Mouse (Mus musculus) liver, embryonic 14.5 days (tissue): ENCODE measurements at regions not wholly inside any gene's neighbourhood (a gene's known extent, or its start where the extent isn't known, plus 50 kb on each side); places are given as distances from the start of the nearest gene placed in this dataset.

Experiments
- ATAC-seq: fragments of 200-750 bp; cut with Nextera tagmentation; 2 replicates; pipeline ENCODE4 v1.8.0; 2017; ENCODE audit warnings: moderate number of reproducible peaks, mild to moderate bottlenecking, moderate library complexity; ENCODE audit not compliant: insufficient read depth
- DNase-seq, 3 experiments: peaks; one replicate each; pipeline ENCODE4 v3.0.0-alpha.2; 2012 to 2013; ENCODE audit warnings: low read depth in 3 of 3, low spot score in 3 of 3
- H3K27ac ChIP-seq: fragments of 300-500 bp; sonication (generic); 2 replicates; pipeline ENCODE4 v1.5.1; 2014; ENCODE audit warnings: moderate library complexity, mild to moderate bottlenecking, control low read depth, inconsistent platforms
- H3K27me3 ChIP-seq: fragments of 300-500 bp; sonication (generic); 2 replicates; pipeline ENCODE4 v1.6.1; 2014; ENCODE audit warnings: mild to moderate bottlenecking, low read length, moderate library complexity; ENCODE audit not compliant: control insufficient read depth, insufficient read depth
- H3K36me3 ChIP-seq: fragments of 300-500 bp; sonication (generic); replicated peaks from 2 replicates; pipeline ENCODE4 v1.6.1; 2014; ENCODE audit warnings: low read depth; ENCODE audit not compliant: control insufficient read depth, insufficient read depth
- H3K4me1 ChIP-seq, 2 experiments: fragments of 200-500 bp in 1 of 2; fragments of 300-500 bp in 1 of 2; sonication (generic) in 1 of 2; replicated peaks; 2 replicates each; pipeline ENCODE4 v1.6.1; 2012 to 2014; ENCODE audit warnings: antibody characterized with exemption in 1 of 2, inconsistent platforms in 1 of 2, low read length in 1 of 2; ENCODE audit not compliant: control insufficient read depth in 2 of 2, insufficient read depth in 2 of 2
- H3K4me2 ChIP-seq: fragments of 300-500 bp; sonication (generic); 2 replicates; pipeline ENCODE4 v1.6.1; 2014; ENCODE audit warnings: low read depth, mild to moderate bottlenecking, control low read depth, moderate library complexity
- H3K4me3 ChIP-seq, 2 experiments: fragments of 200-500 bp in 1 of 2; fragments of 300-500 bp in 1 of 2; sonication (generic) in 1 of 2; 2 replicates each; pipeline ENCODE4 v1.5.1; 2012 to 2014; ENCODE audit warnings: low read depth in 2 of 2, low read length in 2 of 2, mild to moderate bottlenecking in 2 of 2, control low read depth in 1 of 2, inconsistent platforms in 1 of 2, moderate library complexity in 1 of 2; ENCODE audit not compliant: insufficient read depth in 1 of 2
- H3K9ac ChIP-seq: fragments of 300-500 bp; sonication (generic); replicated peaks from 2 replicates; pipeline ENCODE4 v1.6.1; 2014; ENCODE audit warnings: mild to moderate bottlenecking, control low read depth, moderate library complexity
- H3K9me3 ChIP-seq: fragments of 300-500 bp; sonication (generic); 2 replicates; pipeline ENCODE4 v1.6.1; 2016; ENCODE audit warnings: low read length, mixed read lengths; ENCODE audit not compliant: control insufficient read depth
- CTCF ChIP-seq: IDR thresholded peaks from 2 replicates; pipeline ENCODE4 v1.5.1; 2016; ENCODE audit warnings: antibody characterized with exemption, low read depth, control low read depth
- EP300 ChIP-seq: IDR thresholded peaks from 2 replicates; pipeline ENCODE4 v1.6.1; 2016; ENCODE audit warnings: antibody characterized with exemption, low read depth
- WGBS: fragments of 180-500 bp; shearing (Covaris S2); extraction: QIAGEN DNeasy Blood & Tissue Kit; methylation state at CpG from one replicate; pipeline ENCODE4 v1.1.7; 2014; ENCODE audit not compliant: insufficient replicate concordance; 5-methylcytosine and 5-hydroxymethylcytosine counted together

DNA sequence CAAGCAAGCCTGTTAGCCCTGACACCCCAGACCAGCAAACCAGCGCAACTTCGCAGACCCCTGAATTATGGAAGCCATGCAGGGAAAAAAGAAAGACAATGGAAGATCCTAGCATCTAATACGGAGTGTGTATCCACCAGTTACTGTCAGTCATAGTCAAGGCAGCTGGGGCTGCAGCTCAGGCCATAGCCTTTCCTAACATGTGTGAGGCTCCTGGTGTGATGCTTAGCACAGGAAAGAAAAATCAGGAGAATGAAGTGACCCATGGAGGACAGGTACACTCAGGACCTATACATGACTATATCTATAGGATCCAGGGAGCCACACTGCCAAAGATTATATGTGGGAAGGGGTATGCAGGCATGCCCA is 136.6 kb downstream of the Ets2 start:
- no peak overlapping the region for H3K27ac ChIP-seq
- ATAC-seq (no peak), DNase-seq (no peak)
- H3K4me1 ChIP-seq = peaks cover 0 to 10% of the 10 kb centered on the region in 2 experiments; a peak in 2 of 4 replicates
- TF ChIP-seq EP300 = no peak
- H3K4me2 ChIP-seq = no peak overlapping the region
- H3K36me3 ChIP-seq = no peaks in the 10 kb centered on the region
- 54% methylated on average over 3 of the region's 3 CpGs for WGBS
- no peaks in the 10 kb centered on the region for H3K27me3 ChIP-seq
- H3K9ac ChIP-seq = no peak overlapping the region
- no peak overlapping the region for H3K4me3 ChIP-seq
- no peaks in the 10 kb centered on the region for H3K9me3 ChIP-seq

GRCm38 (mm10) chr16:95837723-95838477 is 136.0 kb downstream of the Ets2 start:
- 34% methylated on average over 5 of the region's 5 CpGs for WGBS
- DNase-seq (no peak), ATAC-seq (peak; percentile 28; the same call in 1 of the 2 replicates)

GRCm38 (mm10) chr16:95835941-95836340 is 134.1 kb downstream of the Ets2 start:
- Histone ChIP-seq H3K36me3 (no peaks in the 10 kb centered on the region), H3K9ac (no peak overlapping the region), H3K4me1 (peaks cover 0 to 24% of the 10 kb centered on the region in 2 experiments; a peak in 2 of 4 replicates), H3K9me3 (no peaks in the 10 kb centered on the region), H3K27me3 (no peaks in the 10 kb centered on the region), H3K4me3 (no peak overlapping the region), H3K4me2 (no peak overlapping the region), H3K27ac (no peak overlapping the region)
- ATAC-seq (no peak), DNase-seq (no peak)
- WGBS = 56% methylated on average over 1 of the region's 1 CpGs
- TF ChIP-seq CTCF = no peak
- no peak for TF ChIP-seq EP300

More at GRCm38 (mm10) chr16:95837723-95838477, 136.0 kb downstream of the Ets2 start:
- H3K4me3 ChIP-seq = no peak overlapping the region
- no peaks in the 10 kb centered on the region for H3K27me3 ChIP-seq
- no peaks in the 10 kb centered on the region for H3K9me3 ChIP-seq
- H3K36me3 ChIP-seq = no peaks in the 10 kb centered on the region
- no peak overlapping the region for H3K27ac ChIP-seq
- H3K4me2 ChIP-seq = no peak overlapping the region
- no peak for TF ChIP-seq EP300
- no peak for TF ChIP-seq CTCF
- peaks cover 0 to 13% of the 10 kb centered on the region in 2 experiments; a peak in 2 of 4 replicates for H3K4me1 ChIP-seq
- H3K9ac ChIP-seq = no peak overlapping the region

DNA sequence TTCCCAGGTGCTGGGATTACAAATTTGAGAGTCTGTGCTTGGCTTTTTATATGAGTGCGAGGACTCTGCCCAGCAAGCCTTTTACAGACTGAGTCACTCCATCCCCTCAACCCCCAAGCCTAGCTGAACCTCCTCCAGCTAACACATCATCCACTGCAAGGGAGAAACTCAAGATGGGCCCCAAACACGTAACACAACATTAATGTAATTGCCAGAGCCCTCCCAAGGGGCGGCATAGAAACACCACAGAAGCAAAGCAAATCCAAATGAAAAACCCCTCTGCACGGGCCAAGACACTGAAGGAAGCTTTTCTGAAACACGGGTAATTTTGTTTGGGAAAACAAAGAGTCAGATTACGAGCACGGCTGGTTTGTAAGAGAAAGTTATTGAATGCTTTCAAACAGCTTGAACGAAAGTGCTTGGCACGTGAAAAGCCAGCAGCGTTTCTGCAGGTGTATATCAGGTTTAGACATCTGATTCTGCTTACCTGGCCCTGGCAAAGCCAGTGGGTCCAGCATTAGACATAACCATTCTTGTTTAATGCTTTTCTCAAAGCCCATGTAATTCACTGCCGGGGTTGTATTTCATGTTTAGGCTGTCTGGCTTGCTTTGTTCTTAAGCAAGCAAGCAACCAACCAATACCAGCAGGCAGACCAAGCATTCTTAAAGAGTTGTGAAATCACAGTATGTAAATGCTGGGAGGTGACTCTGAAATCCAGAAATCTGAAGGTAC is 132.8 kb downstream of the Ets2 start:
- Histone ChIP-seq H3K4me1 (peaks cover 0 to 24% of the 10 kb centered on the region in 2 experiments; a peak in 2 of 4 replicates), H3K4me3 (no peak overlapping the region), H3K4me2 (no peak overlapping the region), H3K27ac (no peak overlapping the region), H3K36me3 (no peaks in the 10 kb centered on the region), H3K27me3 (no peaks in the 10 kb centered on the region), H3K9me3 (no peaks in the 10 kb centered on the region), H3K9ac (no peak overlapping the region)
- ATAC-seq = no peak
- DNase-seq = no peak
- TF ChIP-seq CTCF = no peak
- no peak for TF ChIP-seq EP300
- 62% methylated on average over 11 of the region's 11 CpGs for WGBS

DNA sequence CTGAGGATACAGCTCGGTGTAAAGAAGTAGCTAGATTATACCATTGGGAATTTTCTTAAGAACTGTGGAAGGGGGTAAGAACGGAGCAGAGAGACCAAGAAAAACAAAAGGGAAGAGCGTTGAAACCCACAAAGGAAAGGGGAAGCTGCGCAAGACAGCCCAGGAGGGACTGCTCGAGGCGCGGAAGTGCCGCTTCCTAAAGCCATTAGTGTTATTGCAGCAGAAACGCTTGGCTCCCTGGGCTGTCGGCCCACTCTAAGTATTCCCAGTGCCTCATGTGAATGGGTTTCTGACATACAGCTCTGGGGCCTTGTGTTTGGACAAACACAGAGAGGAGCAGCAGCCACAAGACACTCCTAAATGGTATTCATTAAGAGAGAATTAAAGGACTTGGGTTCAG is 131.6 kb downstream of the Ets2 start:
- H3K9me3 ChIP-seq = no peaks in the 10 kb centered on the region
- H3K4me1 ChIP-seq = peaks cover 0 to 21% of the 10 kb centered on the region in 2 experiments; a peak in 2 of 4 replicates
- no peak for TF ChIP-seq CTCF
- no peak for TF ChIP-seq EP300
- H3K4me2 ChIP-seq = no peak overlapping the region
- 22% methylated on average over 10 of the region's 10 CpGs for WGBS
- DNase-seq (no peak), ATAC-seq (no peak)
- H3K27ac ChIP-seq = no peak overlapping the region
- no peaks in the 10 kb centered on the region for H3K36me3 ChIP-seq
- H3K9ac ChIP-seq = no peak overlapping the region
- H3K27me3 ChIP-seq = no peaks in the 10 kb centered on the region
- no peak overlapping the region for H3K4me3 ChIP-seq
